Mouse (Mus musculus): ENCODE measurements at regions not wholly inside any gene's neighbourhood (a gene's known extent, or its start where the extent isn't known, plus 50 kb on each side); places are given as distances from the start of the nearest gene placed in this dataset.

DNA sequence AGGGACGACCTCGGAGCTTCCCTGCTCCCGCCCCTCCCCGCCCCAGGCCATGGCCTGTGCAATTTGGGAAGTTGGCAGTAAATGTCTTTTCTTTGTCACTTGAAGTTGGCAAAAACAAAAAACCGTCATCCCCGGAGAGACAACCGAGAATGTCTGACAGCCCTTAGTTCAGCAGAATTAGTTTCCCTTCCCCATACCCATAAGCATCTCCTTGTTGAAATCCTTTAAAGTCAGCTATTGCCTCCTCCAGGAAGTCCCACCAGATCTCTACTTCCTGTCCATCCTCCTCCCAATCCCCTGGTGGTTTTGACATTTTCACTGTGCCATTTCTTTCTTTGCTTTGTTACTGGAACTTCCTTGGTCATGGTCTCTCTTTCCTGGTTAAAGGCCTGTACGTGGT is 54.8 kb downstream of the Foxb1 start:
- intact Hi-C loops (cut with DNase I), result no loop called here
- no peak for DNase-seq (ENCODE audit: low spot score in 2 of 2)

GRCm38 (mm10) chr9:69705071-69705470 is 55.7 kb downstream of the Foxb1 start:
- DNase-seq (ENCODE audit: low spot score in 2 of 2), result no peak
- intact Hi-C loops (cut with DNase I), result no loop called here

GRCm38 (mm10) chr9:69703731-69704130 is 57.0 kb downstream of the Foxb1 start:
- DNase-seq (ENCODE audit: low spot score in 2 of 2), result no peak
- intact Hi-C loops (cut with DNase I), result no loop called here

- intact Hi-C loops (cut with DNase I), result no loop called here
Observed at GRCm38 (mm10) chr9:69702156-69702928, 58.4 kb downstream of the Foxb1 start.

GRCm38 (mm10) chr9:69700696-69701095 is 60.0 kb downstream of the Foxb1 start:
- no peak for DNase-seq (ENCODE audit: low spot score in 2 of 2)
- intact Hi-C loops (cut with DNase I), result no loop called here

More at GRCm38 (mm10) chr9:69702156-69702928, 58.4 kb downstream of the Foxb1 start:
- DNase-seq (ENCODE audit: low spot score in 2 of 2), result no peak

DNA sequence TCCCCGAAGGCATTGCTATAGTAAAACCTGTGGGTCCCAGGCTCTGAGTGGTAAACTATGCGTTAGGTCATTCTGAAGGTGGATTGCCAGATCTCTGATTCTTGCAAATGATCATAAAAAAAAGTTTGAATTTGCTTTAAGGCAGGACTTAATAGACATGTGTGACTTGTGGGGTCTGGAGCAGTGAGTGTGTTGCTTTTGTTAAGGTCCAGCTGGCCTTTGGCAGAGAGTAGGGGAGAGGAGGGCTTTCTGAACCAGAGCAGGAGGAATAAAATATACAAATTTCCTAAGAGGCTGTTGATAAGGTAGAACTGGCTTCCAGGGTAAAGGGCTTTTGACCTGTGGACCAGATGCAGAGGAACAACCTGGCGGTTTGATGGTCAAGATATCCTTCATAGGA is 69.0 kb downstream of the Foxb1 start:
- intact Hi-C loops (cut with DNase I), result no loop called here
- no peak for DNase-seq (ENCODE audit: low spot score in 2 of 2)

- DNase-seq (ENCODE audit: low spot score in 2 of 2), result no peak
- intact Hi-C loops (cut with DNase I), result no loop called here
Observed at GRCm38 (mm10) chr9:69687349-69688123, 73.2 kb downstream of the Foxb1 start.

GRCm38 (mm10) chr9:69686766-69687165 is 74.0 kb downstream of the Foxb1 start:
- DNase-seq (ENCODE audit: low spot score in 2 of 2), result no peak
- intact Hi-C loops (cut with DNase I), result no loop called here

- intact Hi-C loops (cut with DNase I), result no loop called here
Observed at GRCm38 (mm10) chr9:69685630-69686029, 75.1 kb downstream of the Foxb1 start.

GRCm38 (mm10) chr9:69681372-69682213 is 79.1 kb downstream of the Foxb1 start:
- DNase-seq (ENCODE audit: low spot score in 2 of 2), result no peak
- intact Hi-C loops (cut with DNase I), result no loop called here

More at GRCm38 (mm10) chr9:69685630-69686029, 75.1 kb downstream of the Foxb1 start:
- no peak for DNase-seq (ENCODE audit: low spot score in 2 of 2)

DNA sequence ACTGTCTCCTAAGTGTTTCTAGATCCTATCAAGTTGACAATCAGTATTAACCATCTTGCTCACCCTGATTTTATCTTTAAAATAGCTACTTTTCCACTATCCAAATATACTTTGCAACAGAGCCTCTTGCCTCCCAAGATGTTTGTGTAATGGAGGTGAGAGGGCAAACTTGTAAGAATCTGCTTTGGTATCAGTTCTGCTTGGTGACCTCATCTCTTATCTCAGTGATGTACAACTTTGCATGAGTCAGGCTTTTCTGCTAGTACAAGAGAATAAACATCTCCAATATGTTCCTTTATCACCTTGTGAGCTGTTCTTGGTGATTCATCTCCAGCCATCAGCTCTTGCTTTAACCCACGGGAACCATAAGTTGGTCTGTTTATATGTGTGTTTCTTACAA is 82.1 kb downstream of the Foxb1 start:
- no peak for DNase-seq (ENCODE audit: low spot score in 2 of 2)
- intact Hi-C loops (cut with DNase I), result no loop called here

- intact Hi-C loops (cut with DNase I), result no loop called here
- DNase-seq (ENCODE audit: low spot score in 2 of 2), result no peak
Observed at GRCm38 (mm10) chr9:69673463-69674105, 87.2 kb downstream of the Foxb1 start.

DNA sequence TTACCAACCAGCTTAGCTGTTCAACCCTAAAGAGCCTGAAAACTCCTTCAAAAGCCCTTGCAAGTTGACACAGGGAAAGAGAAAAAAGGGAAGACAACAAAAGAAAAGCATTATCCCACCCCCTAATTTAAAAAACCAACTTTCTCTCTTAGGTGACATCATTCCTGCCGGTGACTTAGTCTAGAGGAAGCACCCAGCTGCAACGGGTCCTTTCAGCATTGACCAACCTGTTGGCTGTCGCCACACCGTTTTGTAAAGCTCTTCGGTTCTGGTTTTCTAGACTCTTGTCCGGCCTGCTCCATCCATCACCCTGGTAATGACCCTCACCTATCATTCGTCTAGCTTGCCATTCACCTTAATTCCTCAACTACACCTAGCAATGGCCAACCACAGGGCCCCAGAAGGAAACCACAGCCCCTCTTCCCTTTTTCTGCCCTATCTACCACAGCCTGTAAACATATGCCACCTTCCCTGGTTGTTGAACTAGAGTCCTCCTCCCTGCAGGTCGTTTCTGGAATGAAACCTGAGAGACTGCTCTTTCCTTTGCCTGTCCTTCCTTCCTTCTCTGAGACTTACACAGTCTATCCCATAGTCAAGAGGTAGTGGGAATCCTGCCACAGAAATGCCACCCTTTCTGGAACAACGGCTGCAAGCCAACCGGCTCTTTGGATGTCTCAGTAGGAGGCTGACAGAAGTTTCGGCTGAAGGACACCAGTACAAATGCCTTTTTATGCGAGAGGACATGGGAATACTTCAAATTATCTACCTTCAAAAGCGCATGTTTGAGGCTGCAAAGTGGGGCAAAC is 87.9 kb downstream of the Foxb1 start:
- no peak for DNase-seq (ENCODE audit: low spot score in 2 of 2)
- intact Hi-C loops (cut with DNase I), result no loop called here

- no peak for DNase-seq (ENCODE audit: low spot score in 2 of 2)
- intact Hi-C loops (cut with DNase I), result no loop called here
Observed at GRCm38 (mm10) chr9:69671199-69671598, 89.5 kb downstream of the Foxb1 start.

- DNase-seq (ENCODE audit: low spot score in 2 of 2), result no peak
- intact Hi-C loops (cut with DNase I), result no loop called here
Observed at GRCm38 (mm10) chr9:69670551-69671044, 90.1 kb downstream of the Foxb1 start.

DNA sequence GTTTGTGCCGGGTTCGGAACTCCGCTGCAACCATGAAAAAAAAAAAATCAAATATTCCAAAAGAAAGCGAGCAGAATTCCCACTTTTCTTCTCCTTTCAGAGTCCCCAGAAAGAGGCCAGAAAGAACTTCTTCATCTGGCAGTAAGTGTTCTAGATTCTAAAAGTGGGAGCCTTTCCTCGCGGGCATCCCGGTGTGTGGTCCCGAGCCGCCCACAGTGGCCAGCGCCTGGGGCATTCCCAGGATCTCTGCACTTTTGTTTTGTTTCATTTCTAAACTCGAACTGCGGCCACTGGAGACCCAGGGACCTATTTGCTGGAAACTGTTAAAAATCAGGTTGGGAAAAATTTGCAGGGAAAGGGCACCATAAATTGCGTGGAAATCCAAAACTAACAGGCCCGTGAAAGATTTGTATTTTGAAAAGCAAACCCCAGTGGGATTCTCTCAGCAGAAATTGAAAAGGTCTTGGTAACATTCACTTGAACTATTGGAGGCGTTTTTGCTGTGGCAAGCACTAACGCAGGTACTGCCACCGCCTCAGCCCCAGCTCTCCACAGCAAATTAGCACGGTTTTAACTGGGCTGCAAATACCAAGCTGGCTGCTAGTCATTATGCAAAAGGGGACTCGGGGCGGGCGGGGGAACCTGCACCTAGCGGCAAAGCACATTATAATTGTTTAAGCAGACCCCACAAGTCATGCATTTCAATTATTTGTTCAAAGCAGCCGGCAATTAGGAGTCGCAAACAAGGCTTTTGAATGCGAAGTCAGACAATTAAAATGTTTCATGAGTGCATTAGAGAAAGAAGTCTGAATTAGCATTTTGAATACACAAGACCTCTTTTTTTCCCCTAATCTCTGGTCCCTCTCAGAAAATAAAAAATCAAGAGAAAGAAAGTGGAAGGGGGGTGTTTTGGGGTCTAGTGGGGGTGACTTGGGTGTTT is 90.9 kb downstream of the Foxb1 start:
- DNase-seq (ENCODE audit: low spot score in 2 of 2), result no peak

GRCm38 (mm10) chr9:69668475-69669090 is 92.2 kb downstream of the Foxb1 start:
- intact Hi-C loops (cut with DNase I), result loop anchor here (5.0 to 10.0 kb wide), 2 partner anchors 89 to 164 kb away; no protein-coding TSS in a partner anchor

More for the DNA sequence above, 90.9 kb downstream of the Foxb1 start:
- intact Hi-C loops (cut with DNase I), result loop anchor here (5.0 to 10.0 kb wide), 2 partner anchors 87 to 165 kb away; no protein-coding TSS in a partner anchor

More at GRCm38 (mm10) chr9:69668475-69669090, 92.2 kb downstream of the Foxb1 start:
- no peak for DNase-seq (ENCODE audit: low spot score in 2 of 2)
